In the genomic region with DNA sequence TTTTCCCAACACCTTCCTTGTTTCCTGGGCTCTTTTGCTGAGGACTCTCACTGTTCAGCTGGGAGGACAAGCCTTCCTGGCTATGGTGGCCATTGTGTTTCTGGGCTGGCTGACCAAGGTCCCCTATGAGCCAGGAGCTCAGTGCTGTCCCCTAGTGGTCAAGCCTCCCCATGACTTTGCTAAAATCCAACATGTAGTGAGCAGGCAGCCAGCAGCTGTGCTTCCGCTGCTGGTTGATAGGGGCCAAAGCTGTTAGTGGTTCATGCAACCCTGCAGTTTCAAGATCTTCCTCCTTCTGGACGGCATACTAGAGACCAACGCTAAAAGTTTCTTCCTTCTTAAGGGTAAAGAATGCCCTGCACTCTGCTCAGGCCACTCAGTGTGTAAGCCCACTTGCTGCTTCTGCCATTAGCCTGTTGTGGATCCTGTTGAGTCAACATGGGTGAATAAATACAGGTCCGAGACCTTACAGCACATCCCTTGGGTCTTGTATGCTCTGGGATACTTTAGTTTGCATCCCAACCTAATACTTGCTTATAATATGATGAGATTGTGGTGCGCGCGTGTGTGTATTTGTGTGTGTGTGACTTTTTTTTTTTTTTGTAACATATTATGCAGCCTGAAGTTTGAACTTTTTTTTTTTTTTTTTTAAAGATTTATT, we compare ENCODE assay signal across 8 mouse cellular contexts. TPM values are rescaled to one million over a fixed set of nuclear protein-coding genes. Genes with fewer than 3 reads are reported as not detected.
DNase-seq lines count a peak whose midpoint lies in the region; ATAC-seq and TF ChIP-seq lines count a peak whose summit lies in the region.

No protein-coding gene starts in this region.

- no peaks in the 10 kb centered on the region for H3K9me3 ChIP-seq in intestine, embryonic 14.5 days (ENCODE audit: control insufficient read depth, low read length)
- no peaks in the 10 kb centered on the region for H3K9me3 ChIP-seq in intestine, embryonic 15.5 days
- H3K9me3 ChIP-seq in intestine, postnatal 0 days (ENCODE audit: control insufficient read depth): no peaks in the 10 kb centered on the region
- no peaks in the 10 kb centered on the region for H3K9me3 ChIP-seq in midbrain, embryonic 12.5 days

- H3K36me3 ChIP-seq in intestine, embryonic 14.5 days (ENCODE audit: control insufficient read depth, insufficient read depth, low read length): no peaks in the 10 kb centered on the region
- no peaks in the 10 kb centered on the region for H3K36me3 ChIP-seq in intestine, embryonic 15.5 days
- H3K36me3 ChIP-seq in intestine, postnatal 0 days (ENCODE audit: control insufficient read depth, insufficient read depth): no peaks in the 10 kb centered on the region
- no peaks in the 10 kb centered on the region for H3K36me3 ChIP-seq in midbrain, embryonic 12.5 days
- no peaks in the 10 kb centered on the region for H3K36me3 ChIP-seq in small intestine, adult 2 months (ENCODE audit: control insufficient read depth, insufficient read depth, low read length)

- intact Hi-C loops in gastrocnemius, postnatal 14 days (cut with DNase I; ENCODE audit: low total_unique reads): loop anchor here (5.0 kb wide), 1 partner anchor 402 kb away; no protein-coding TSS in a partner anchor
- intact Hi-C loops in left cerebral cortex, postnatal 4 days (cut with DNase I): loop anchor here (10.0 kb wide), 1 partner anchor 519 kb away; no protein-coding TSS in a partner anchor

- no peak overlapping the region for H3K9ac ChIP-seq in intestine, embryonic 14.5 days (ENCODE audit: low read length)
- no peak overlapping the region for H3K9ac ChIP-seq in intestine, embryonic 15.5 days
- H3K9ac ChIP-seq in intestine, postnatal 0 days (ENCODE audit: low read depth, low read length): no peak overlapping the region
- no peak overlapping the region for H3K9ac ChIP-seq in midbrain, embryonic 12.5 days (replicated peaks)

- no peak for TF ChIP-seq POLR2A in small intestine, adult 2 months (IDR thresholded peaks at IDR 0.05; ENCODE audit: low read depth, low read length)

- ATAC-seq in intestine, embryonic 14.5 days (replicated peaks; ENCODE audit: low FRiP score, low TSS enrichment, low read depth): no peak
- ATAC-seq in intestine, embryonic 15.5 days: no peak
- ATAC-seq in intestine, postnatal 0 days: peak; percentile 21; the same call in 1 of the 2 replicates
- peak; percentile 20; the same call in 1 of the 2 replicates for ATAC-seq in midbrain, embryonic 12.5 days (ENCODE audit: low FRiP score, low read depth)

- no peaks in the 10 kb centered on the region for H3K27me3 ChIP-seq in intestine, embryonic 14.5 days (replicated peaks; ENCODE audit: control insufficient read depth, insufficient read depth, low read length)
- no peaks in the 10 kb centered on the region for H3K27me3 ChIP-seq in intestine, embryonic 15.5 days (replicated peaks)
- H3K27me3 ChIP-seq in intestine, postnatal 0 days (replicated peaks; ENCODE audit: control insufficient read depth, insufficient read depth, low read length): no peaks in the 10 kb centered on the region
- 0 out of 2 replicates have a peak, but pooled peaks cover 4% of the 10 kb centered on the region for H3K27me3 ChIP-seq in midbrain, embryonic 12.5 days
- H3K27me3 ChIP-seq in small intestine, adult 2 months (ENCODE audit: control insufficient read depth, insufficient read depth, low read length): no peaks in the 10 kb centered on the region

- peak; percentile 92 for DNase-seq in intestine, embryonic 14.5 days (ENCODE audit: low spot score)
- peak; percentile 79 to 80 for DNase-seq in cerebellum, postnatal 36 days
- peak; percentile 88 for DNase-seq in gastrocnemius, postnatal 14 days
- peak; percentile 93 for DNase-seq in left cerebral cortex, postnatal 4 days

- TF ChIP-seq CTCF in intestine, postnatal 0 days (IDR thresholded peaks at IDR 0.05; ENCODE audit: low read depth): peak; percentile 100
- peak; percentile 99; the same call in 1 of the 2 replicates for TF ChIP-seq CTCF in small intestine, adult 2 months (IDR thresholded peaks at IDR 0.05; ENCODE audit: extremely low read depth, insufficient read length, insufficient replicate concordance, low read depth, low read length)

- H3K27ac ChIP-seq in intestine, embryonic 14.5 days (ENCODE audit: low read depth): no peak overlapping the region
- H3K27ac ChIP-seq in intestine, embryonic 15.5 days: no peak overlapping the region
- H3K27ac ChIP-seq in intestine, postnatal 0 days (ENCODE audit: low read depth, low read length): peak overlapping the region; percentile 35; the same call in 1 of the 2 replicates
- H3K27ac ChIP-seq in midbrain, embryonic 12.5 days (replicated peaks): no peak overlapping the region
- H3K27ac ChIP-seq in small intestine, adult 2 months (ENCODE audit: insufficient read depth, low read depth, low read length): peak overlapping the region; percentile 17; the same call in 1 of the 2 replicates

- 40% methylated on average over 7 of the region's 7 CpGs for WGBS in intestine, embryonic 14.5 days
- 45% methylated on average over 7 of the region's 7 CpGs for whole genome bisulfite sequencing in intestine, embryonic 15.5 days
- WGBS in intestine, postnatal 0 days: 45% methylated on average over 7 of the region's 7 CpGs
- WGBS in midbrain, embryonic 12.5 days: 26% methylated on average over 7 of the region's 7 CpGs
- WGBS in small intestine, adult 2 months: 49% methylated on average over 7 of the region's 7 CpGs

- no peak overlapping the region for H3K4me2 ChIP-seq in intestine, embryonic 14.5 days (ENCODE audit: low read length)
- H3K4me2 ChIP-seq in intestine, embryonic 15.5 days (replicated peaks): no peak overlapping the region; the same call in 1 of the 2 replicates
- peak overlapping the region; percentile 24; the same call in 1 of the 2 replicates for H3K4me2 ChIP-seq in intestine, postnatal 0 days (replicated peaks; ENCODE audit: low read depth)
- 0 out of 2 replicates have a peak overlapping the region, but pooled peaks have one; percentile 31 for H3K4me2 ChIP-seq in midbrain, embryonic 12.5 days (replicated peaks)

- peaks cover 12% of the 10 kb centered on the region for H3K4me1 ChIP-seq in intestine, embryonic 14.5 days (replicated peaks; ENCODE audit: control insufficient read depth, insufficient read depth, low read length)
- H3K4me1 ChIP-seq in intestine, embryonic 15.5 days (replicated peaks): peaks cover 12% of the 10 kb centered on the region; the same call in 1 of the 2 replicates
- H3K4me1 ChIP-seq in intestine, postnatal 0 days (replicated peaks; ENCODE audit: control insufficient read depth, insufficient read depth, low read length): no peaks in the 10 kb centered on the region
- peaks cover 14% of the 10 kb centered on the region for H3K4me1 ChIP-seq in midbrain, embryonic 12.5 days
- H3K4me1 ChIP-seq in small intestine, adult 2 months (ENCODE audit: control insufficient read depth, insufficient read depth, insufficient read length, low read length): peaks cover 8% of the 10 kb centered on the region

- H3K4me3 ChIP-seq in intestine, embryonic 14.5 days (ENCODE audit: low read depth, low read length): no peak overlapping the region
- H3K4me3 ChIP-seq in intestine, embryonic 15.5 days (replicated peaks): no peak overlapping the region
- no peak overlapping the region for H3K4me3 ChIP-seq in intestine, postnatal 0 days (ENCODE audit: low read depth, low read length)
- H3K4me3 ChIP-seq in midbrain, embryonic 12.5 days: peak overlapping the region; percentile 13; the same call in 1 of the 2 replicates
- no peak overlapping the region for H3K4me3 ChIP-seq in small intestine, adult 2 months (ENCODE audit: low read depth, low read length)

RNA-seq across cellular contexts. Expression of a gene that starts 19.3 kb away (rescaled TPM):
- polyA plus RNA-seq in intestine, embryonic 14.5 days (2014; fragmentation: Nextera tagmentation; extraction: Ambion mirVana): 0.19 and 0.67 TPM in 2 replicates
- 1.2 TPM in 2 replicates for polyA plus RNA-seq in intestine, embryonic 15.5 days (2015; fragmentation: Nextera tagmentation; extraction: Ambion mirVana)
- total RNA-seq in gastrocnemius, postnatal 14 days (2021): not detected
- polyA plus RNA-seq in intestine, postnatal 0 days (2015; fragmentation: Nextera tagmentation; extraction: Ambion mirVana): 0.35 and 0.80 TPM in 2 replicates
- total RNA-seq in left cerebral cortex, postnatal 4 days (2021): not detected
- not detected in 2 replicates for polyA plus RNA-seq in midbrain, embryonic 12.5 days (2016; fragmentation: Nextera tagmentation; extraction: Ambion mirVana)
- 0.25 TPM in 1 of 2 replicates, not detected in the other for polyA plus RNA-seq in small intestine, adult 2 months (2012; rRNA removed)

RNA-seq across cellular contexts. Expression of a gene that starts 19.3 kb away (rescaled TPM):
- polyA plus RNA-seq in intestine, embryonic 14.5 days (2014; fragmentation: Nextera tagmentation; extraction: Ambion mirVana): 0.62 TPM in 1 of 2 replicates, not detected in the other
- not detected in 2 replicates for polyA plus RNA-seq in intestine, embryonic 15.5 days (2015; fragmentation: Nextera tagmentation; extraction: Ambion mirVana)
- total RNA-seq in gastrocnemius, postnatal 14 days (2021): not detected
- 0.25 TPM in 1 of 2 replicates, not detected in the other for polyA plus RNA-seq in intestine, postnatal 0 days (2015; fragmentation: Nextera tagmentation; extraction: Ambion mirVana)
- not detected for total RNA-seq in left cerebral cortex, postnatal 4 days (2021)
- polyA plus RNA-seq in midbrain, embryonic 12.5 days (2016; fragmentation: Nextera tagmentation; extraction: Ambion mirVana): not detected in 2 replicates
- 0.46 TPM in 1 of 2 replicates, not detected in the other for polyA plus RNA-seq in small intestine, adult 2 months (2012; rRNA removed)

RNA-seq across cellular contexts. Expression of a gene that starts 41.9 kb away (rescaled TPM):
- polyA plus RNA-seq in intestine, embryonic 14.5 days (2014; fragmentation: Nextera tagmentation; extraction: Ambion mirVana): 0.19 TPM in 1 of 2 replicates, not detected in the other
- 0.19 and 0.21 TPM in 2 replicates for polyA plus RNA-seq in intestine, embryonic 15.5 days (2015; fragmentation: Nextera tagmentation; extraction: Ambion mirVana)
- not detected for total RNA-seq in gastrocnemius, postnatal 14 days (2021)
- 0.18 and 0.21 TPM in 2 replicates for polyA plus RNA-seq in intestine, postnatal 0 days (2015; fragmentation: Nextera tagmentation; extraction: Ambion mirVana)
- total RNA-seq in left cerebral cortex, postnatal 4 days (2021): not detected
- polyA plus RNA-seq in midbrain, embryonic 12.5 days (2016; fragmentation: Nextera tagmentation; extraction: Ambion mirVana): not detected in 2 replicates
- polyA plus RNA-seq in small intestine, adult 2 months (2012; rRNA removed): 0.03 TPM in 1 of 2 replicates, not detected in the other

RNA-seq across cellular contexts. Expression of a gene that starts 45.5 kb away (rescaled TPM):
- 1.8 and 3.0 TPM in 2 replicates for polyA plus RNA-seq in intestine, embryonic 14.5 days (2014; fragmentation: Nextera tagmentation; extraction: Ambion mirVana)
- polyA plus RNA-seq in intestine, embryonic 15.5 days (2015; fragmentation: Nextera tagmentation; extraction: Ambion mirVana): 1.7 and 1.9 TPM in 2 replicates
- total RNA-seq in gastrocnemius, postnatal 14 days (2021): under 1 TPM in 1 of 2 experiments, not detected in 1; 0.13 TPM
- polyA plus RNA-seq in intestine, postnatal 0 days (2015; fragmentation: Nextera tagmentation; extraction: Ambion mirVana): 1.2 and 1.4 TPM in 2 replicates
- total RNA-seq in left cerebral cortex, postnatal 4 days (2021): 1 to 10 TPM in 1 of 2 experiments, under 1 TPM in 1; 0.64 to 1.0 TPM
- polyA plus RNA-seq in midbrain, embryonic 12.5 days (2016; fragmentation: Nextera tagmentation; extraction: Ambion mirVana): 0.26 and 0.35 TPM in 2 replicates
- 0.52 and 0.74 TPM in 2 replicates for polyA plus RNA-seq in small intestine, adult 2 months (2012; rRNA removed)

RNA-seq across cellular contexts. Expression of a gene that starts 56.4 kb away (rescaled TPM):
- 0.20 and 0.26 TPM in 2 replicates for polyA plus RNA-seq in intestine, embryonic 14.5 days (2014; fragmentation: Nextera tagmentation; extraction: Ambion mirVana)
- polyA plus RNA-seq in intestine, embryonic 15.5 days (2015; fragmentation: Nextera tagmentation; extraction: Ambion mirVana): 0.30 and 0.34 TPM in 2 replicates
- total RNA-seq in gastrocnemius, postnatal 14 days (2021): under 1 TPM in 1 of 2 experiments, not detected in 1; 0.14 TPM
- 0.21 and 0.27 TPM in 2 replicates for polyA plus RNA-seq in intestine, postnatal 0 days (2015; fragmentation: Nextera tagmentation; extraction: Ambion mirVana)
- not detected for total RNA-seq in left cerebral cortex, postnatal 4 days (2021)
- polyA plus RNA-seq in midbrain, embryonic 12.5 days (2016; fragmentation: Nextera tagmentation; extraction: Ambion mirVana): not detected in 2 replicates
- not detected in 2 replicates for polyA plus RNA-seq in small intestine, adult 2 months (2012; rRNA removed)

Comparison
In these comparisons a context has a peak if more than half of its experiments do, and no peak if none do; other contexts are left out.
1. ATAC-seq: peak in intestine, postnatal 0 days (single experiment) and midbrain, embryonic 12.5 days (single experiment); none in intestine, embryonic 14.5 days (single experiment) and intestine, embryonic 15.5 days (single experiment).
2. H3K27ac ChIP-seq: peak in intestine, postnatal 0 days (single experiment) and small intestine, adult 2 months (single experiment); none in intestine, embryonic 14.5 days (single experiment), intestine, embryonic 15.5 days (single experiment) and midbrain, embryonic 12.5 days (single experiment).
3. H3K4me2 ChIP-seq: peak in intestine, postnatal 0 days (single experiment) and midbrain, embryonic 12.5 days (single experiment); none in intestine, embryonic 14.5 days (single experiment) and intestine, embryonic 15.5 days (single experiment).
4. Peak in every context shown above with its lines, with median percentiles within 50 percentile points of each other: DNase-seq.